Mouse (Mus musculus) cerebellum, adult 11-12 months (tissue): ENCODE measurements around the gene Kif5c.

Experiments
- DNase-seq: peaks from one replicate; pipeline ENCODE4 v3.0.0; 2022

Gene Kif5c

GRCm38 (mm10) chr2:49672501-49672874 lies 53.4 kb downstream of the Kif5c start:
- DNase-seq: peak; percentile 93

- DNase-seq: peak; percentile 57
Measured at GRCm38 (mm10) chr2:49676020-49676419, 56.9 kb downstream of the Kif5c start.

- no peak for DNase-seq
Measured at GRCm38 (mm10) chr2:49678386-49678785, 59.3 kb downstream of the Kif5c start.

GRCm38 (mm10) chr2:49679135-49679964 lies 60.3 kb downstream of the Kif5c start:
- no peak for DNase-seq

- DNase-seq: no peak
Measured at GRCm38 (mm10) chr2:49682754-49683153, 63.7 kb downstream of the Kif5c start.

GRCm38 (mm10) chr2:49684808-49685207 lies 65.7 kb downstream of the Kif5c start:
- no peak for DNase-seq

- no peak for DNase-seq
Measured at GRCm38 (mm10) chr2:49690421-49690826, 71.3 kb downstream of the Kif5c start.

GRCm38 (mm10) chr2:49691441-49691840 lies 72.3 kb downstream of the Kif5c start:
- no peak for DNase-seq

GRCm38 (mm10) chr2:49694727-49695126 lies 75.6 kb downstream of the Kif5c start:
- DNase-seq: no peak

GRCm38 (mm10) chr2:49695461-49695860 lies 76.4 kb downstream of the Kif5c start:
- no peak for DNase-seq

GRCm38 (mm10) chr2:49698851-49699250 lies 79.8 kb downstream of the Kif5c start:
- DNase-seq: no peak

GRCm38 (mm10) chr2:49700176-49700971 lies 81.3 kb downstream of the Kif5c start:
- DNase-seq: no peak

GRCm38 (mm10) chr2:49710223-49710622 lies 91.1 kb downstream of the Kif5c start:
- no peak for DNase-seq

- no peak for DNase-seq
Measured at GRCm38 (mm10) chr2:49711693-49712092, 92.6 kb downstream of the Kif5c start.

GRCm38 (mm10) chr2:49712336-49712887 lies 93.3 kb downstream of the Kif5c start:
- no peak for DNase-seq

- DNase-seq: no peak
Measured at GRCm38 (mm10) chr2:49716490-49716889, 97.4 kb downstream of the Kif5c start.

- DNase-seq: no peak
Measured at GRCm38 (mm10) chr2:49717437-49718116, 98.5 kb downstream of the Kif5c start.

- DNase-seq: no peak
Measured at GRCm38 (mm10) chr2:49718492-49718891, 99.4 kb downstream of the Kif5c start.

- no peak for DNase-seq
Measured at GRCm38 (mm10) chr2:49718935-49719850, 100.1 kb downstream of the Kif5c start.

- DNase-seq: no peak
Measured at GRCm38 (mm10) chr2:49719854-49720253, 100.8 kb downstream of the Kif5c start.

- no peak for DNase-seq
Measured at GRCm38 (mm10) chr2:49720343-49720742, 101.2 kb downstream of the Kif5c start.

GRCm38 (mm10) chr2:49722331-49722730 lies 103.2 kb downstream of the Kif5c start:
- DNase-seq: no peak
